Mouse (Mus musculus) kidney, embryonic 14.5 days (tissue): ENCODE measurements around the gene Txnip. TPM values are rescaled to one million over a fixed set of nuclear protein-coding genes. Genes with fewer than 3 reads are reported as not detected.

Source experiments
- ATAC-seq: fragments of 200-750 bp; cut with Nextera tagmentation; 2 replicates; pipeline ENCODE4 v1.8.0; 2017; ENCODE audit warnings: moderate number of reproducible peaks, mild to moderate bottlenecking, moderate TSS enrichment, moderate library complexity; ENCODE audit not compliant: low FRiP score, low TSS enrichment
- H3K27ac ChIP-seq: fragments of 300-500 bp; sonication (generic); 2 replicates; pipeline ENCODE4 v1.5.1; 2014; ENCODE audit warnings: low read depth, mild to moderate bottlenecking, low read length, moderate library complexity, mixed read lengths
- H3K27me3 ChIP-seq: fragments of 300-500 bp; sonication (generic); 2 replicates; pipeline ENCODE4 v1.6.1; 2014; ENCODE audit warnings: mild to moderate bottlenecking, low read length; ENCODE audit not compliant: control insufficient read depth, insufficient read depth
- H3K36me3 ChIP-seq: fragments of 300-500 bp; sonication (generic); 2 replicates; pipeline ENCODE4 v1.6.1; 2014; ENCODE audit warnings: low read length, mixed read lengths; ENCODE audit not compliant: control insufficient read depth, insufficient read depth
- H3K4me1 ChIP-seq: fragments of 300-500 bp; sonication (generic); 2 replicates; pipeline ENCODE4 v1.6.1; 2014; ENCODE audit warnings: low read length, mixed read lengths; ENCODE audit not compliant: control insufficient read depth, insufficient read depth
- H3K4me2 ChIP-seq: fragments of 300-500 bp; sonication (generic); replicated peaks from 2 replicates; pipeline ENCODE4 v1.6.1; 2014; ENCODE audit warnings: low read depth, mild to moderate bottlenecking, low read length
- H3K4me3 ChIP-seq: fragments of 300-500 bp; sonication (generic); 2 replicates; pipeline ENCODE4 v1.5.1; 2014; ENCODE audit warnings: mild to moderate bottlenecking, low read length
- H3K9ac ChIP-seq: fragments of 300-500 bp; sonication (generic); 2 replicates; pipeline ENCODE4 v1.6.1; 2014; ENCODE audit warnings: low read depth, mild to moderate bottlenecking, low read length, moderate library complexity
- H3K9me3 ChIP-seq: fragments of 300-500 bp; sonication (generic); 2 replicates; pipeline ENCODE4 v1.6.1; 2016; ENCODE audit warnings: low read length; ENCODE audit not compliant: control insufficient read depth
- WGBS: fragments of 180-500 bp; shearing (Covaris S2); extraction: QIAGEN DNeasy Blood & Tissue Kit; methylation state at CpG from one replicate; pipeline ENCODE4 v1.1.7; 2014; 5-methylcytosine and 5-hydroxymethylcytosine counted together
- polyA plus RNA-seq: library from polyadenylated mRNA; unstranded; fragments of >200 nt; fragmentation: Nextera tagmentation; extraction: Ambion mirVana; gene quantifications from 2 replicates; pipeline ENCODE4 v1.2.1, GENCODE M21; 2014

The Txnip gene
- polyA plus RNA-seq, 1 experiment from 2014 or later, result 148 TPM

DNA sequence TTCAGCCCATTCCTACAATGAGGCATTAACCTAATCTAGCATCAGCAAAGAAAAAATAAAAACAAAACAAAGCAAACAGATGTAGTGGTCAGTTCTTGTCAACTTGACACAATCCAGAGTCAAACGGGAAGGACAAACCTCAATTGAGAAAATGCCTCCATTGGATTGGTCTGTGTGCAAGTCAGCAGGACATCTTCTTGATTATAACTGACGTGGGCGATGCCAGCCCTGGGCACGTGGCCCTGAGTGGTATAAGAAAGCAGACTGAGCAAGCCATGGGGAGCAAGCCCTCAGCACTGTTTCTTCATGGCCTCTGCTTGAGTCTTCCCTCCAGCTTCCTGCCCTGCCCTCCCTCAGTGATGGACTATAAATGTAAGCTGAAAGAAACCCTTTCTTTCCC is 10.9 kb upstream of the Txnip start:
- Histone ChIP-seq H3K9me3 (no peaks in the 10 kb centered on the region), H3K36me3 (no peaks in the 10 kb centered on the region), H3K4me2 (no peak overlapping the region), H3K27me3 (no peaks in the 10 kb centered on the region), H3K9ac (no peak overlapping the region), H3K27ac (no peak overlapping the region), H3K4me1 (peaks cover 5% of the 10 kb centered on the region; the same call in 1 of the 2 replicates), H3K4me3 (no peak overlapping the region)
- ATAC-seq, result no peak
- 51% methylated on average over 4 of the region's 4 CpGs for WGBS

DNA sequence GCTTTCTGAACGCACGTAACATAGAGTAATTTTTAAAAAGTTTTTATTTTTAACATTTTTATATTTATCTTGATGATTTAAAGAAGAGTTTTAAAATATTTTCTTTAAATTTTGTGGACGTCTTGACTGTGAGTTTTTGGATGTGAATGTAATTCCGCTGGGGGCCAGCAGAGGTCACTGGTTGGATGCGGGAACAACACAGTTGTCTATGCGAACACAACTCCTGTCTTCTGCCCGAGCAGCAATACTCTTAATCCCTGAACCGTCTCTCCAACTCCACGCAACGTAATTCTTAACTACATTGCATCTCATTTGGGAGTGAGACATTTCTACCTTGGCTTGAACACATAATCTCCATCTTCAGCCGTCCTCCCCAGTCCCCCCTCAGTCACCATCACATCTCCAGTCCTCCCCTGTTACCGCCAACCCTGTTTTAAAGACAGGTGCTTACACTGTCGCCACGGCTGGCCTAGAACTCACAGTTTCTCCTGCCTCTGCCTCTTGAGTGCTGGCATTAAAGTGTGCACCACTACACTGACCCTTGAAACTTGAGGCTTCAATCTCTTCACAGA is 10.3 kb upstream of the Txnip start:
- no peak overlapping the region for H3K27ac ChIP-seq
- H3K9me3 ChIP-seq, result no peaks in the 10 kb centered on the region
- H3K36me3 ChIP-seq, result no peaks in the 10 kb centered on the region
- ATAC-seq, result peak; percentile 45
- no peak overlapping the region for H3K4me3 ChIP-seq
- H3K4me2 ChIP-seq, result no peak overlapping the region; the same call in 1 of the 2 replicates
- no peaks in the 10 kb centered on the region for H3K27me3 ChIP-seq
- H3K9ac ChIP-seq, result no peak overlapping the region
- H3K4me1 ChIP-seq, result peaks cover 5% of the 10 kb centered on the region; the same call in 1 of the 2 replicates
- 10% methylated on average over 14 of the region's 14 CpGs for WGBS

DNA sequence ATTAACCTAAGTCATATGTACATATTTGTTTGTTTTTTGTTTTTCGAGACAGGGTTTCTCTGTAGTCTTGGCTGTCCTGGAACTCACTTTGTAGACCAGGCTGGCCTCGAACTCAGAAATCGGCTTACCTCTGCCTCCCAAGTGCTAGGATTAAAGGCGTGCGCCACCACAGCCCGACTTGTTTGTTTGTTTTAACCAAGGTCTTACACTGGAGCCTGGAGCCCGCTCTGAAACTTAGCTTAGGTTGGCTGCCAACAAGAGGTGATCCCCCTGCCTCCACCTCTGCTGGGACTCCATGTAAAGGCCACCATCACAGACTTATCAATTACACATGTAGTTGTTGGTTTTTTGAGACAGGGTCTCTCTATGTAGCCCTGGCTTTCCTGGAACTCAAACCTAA is 8.9 kb upstream of the Txnip start:
- WGBS, result 85% methylated on average over 7 of the region's 7 CpGs
- Histone ChIP-seq H3K4me1 (peaks cover 5% of the 10 kb centered on the region; the same call in 1 of the 2 replicates), H3K27me3 (no peaks in the 10 kb centered on the region), H3K36me3 (no peaks in the 10 kb centered on the region), H3K9ac (no peak overlapping the region), H3K4me2 (no peak overlapping the region), H3K4me3 (no peak overlapping the region), H3K9me3 (no peaks in the 10 kb centered on the region), H3K27ac (no peak overlapping the region)
- no peak for ATAC-seq

DNA sequence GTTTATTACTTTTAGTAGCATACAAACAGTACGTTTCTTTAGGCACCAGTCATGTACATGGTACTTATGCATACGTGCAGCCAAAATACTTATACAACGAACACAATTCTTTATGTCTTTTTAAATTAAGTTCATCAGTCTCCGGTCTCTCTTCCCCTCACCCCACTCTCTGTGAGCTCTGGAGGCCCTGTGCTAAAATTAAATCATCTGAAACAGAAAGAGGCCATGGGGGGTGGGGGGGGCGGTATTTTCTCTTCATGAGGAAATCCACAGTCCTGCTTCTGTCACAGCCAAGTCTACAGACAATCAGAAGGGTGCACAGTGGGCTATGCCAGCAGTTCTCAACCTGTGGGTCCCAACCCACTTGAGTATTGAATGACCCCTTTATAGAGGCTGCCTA is 8.4 kb upstream of the Txnip start:
- Histone ChIP-seq H3K27ac (no peak overlapping the region), H3K4me2 (no peak overlapping the region), H3K4me3 (no peak overlapping the region), H3K27me3 (no peaks in the 10 kb centered on the region), H3K4me1 (peaks cover 5% of the 10 kb centered on the region; the same call in 1 of the 2 replicates), H3K9ac (no peak overlapping the region), H3K9me3 (no peaks in the 10 kb centered on the region), H3K36me3 (no peaks in the 10 kb centered on the region)
- 87% methylated on average over 5 of the region's 5 CpGs for WGBS
- ATAC-seq, result no peak

DNA sequence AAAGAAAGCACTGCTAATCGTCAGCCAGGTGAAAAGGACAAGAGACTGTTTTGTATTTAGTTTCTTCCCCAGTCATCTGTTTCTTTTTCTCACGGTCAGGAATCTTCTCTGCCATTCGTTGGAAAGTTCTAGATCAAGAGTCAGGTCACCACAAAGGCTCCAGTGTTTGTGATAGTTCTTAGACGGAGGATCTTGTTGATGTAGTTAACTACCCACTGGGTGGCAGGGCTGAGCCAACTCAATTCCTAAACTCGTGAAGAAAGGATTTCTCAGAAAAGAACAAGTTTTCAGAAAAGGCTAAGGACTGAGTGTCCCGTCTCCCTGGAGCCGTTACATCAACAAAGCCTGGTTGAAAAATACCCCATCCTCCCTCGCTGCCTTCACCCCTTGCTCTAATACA is 6.6 kb upstream of the Txnip start:
- no peak overlapping the region for H3K27ac ChIP-seq
- peaks cover 12% of the 10 kb centered on the region for H3K4me1 ChIP-seq
- 11% methylated on average over 8 of the region's 8 CpGs for WGBS
- ATAC-seq, result no peak
- H3K9me3 ChIP-seq, result no peaks in the 10 kb centered on the region
- no peak overlapping the region for H3K9ac ChIP-seq
- no peak overlapping the region for H3K4me3 ChIP-seq
- no peaks in the 10 kb centered on the region for H3K36me3 ChIP-seq
- no peak overlapping the region for H3K4me2 ChIP-seq
- no peaks in the 10 kb centered on the region for H3K27me3 ChIP-seq

DNA sequence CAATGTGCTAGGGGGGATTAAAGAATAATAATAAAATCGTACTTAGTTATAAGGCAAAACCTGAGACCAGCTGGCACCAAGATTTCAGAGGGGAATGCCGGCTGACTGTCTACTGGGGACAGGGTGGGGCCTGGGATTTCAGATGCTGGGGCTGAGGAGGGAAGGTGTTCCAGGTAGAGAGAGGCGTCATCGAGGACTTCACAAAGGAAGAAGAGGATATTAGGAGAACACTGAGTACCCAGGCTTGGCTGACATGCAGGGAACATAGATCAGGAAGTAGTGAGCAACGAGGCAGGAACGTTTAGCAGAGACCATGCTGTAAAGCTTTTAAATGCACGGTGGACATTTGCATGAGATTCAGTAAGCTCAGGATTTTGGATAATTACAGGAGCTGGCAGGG is 5.9 kb upstream of the Txnip start:
- H3K9ac ChIP-seq, result no peak overlapping the region
- no peaks in the 10 kb centered on the region for H3K9me3 ChIP-seq
- no peak overlapping the region for H3K27ac ChIP-seq
- WGBS, result 70% methylated on average over 7 of the region's 7 CpGs
- no peak overlapping the region for H3K4me3 ChIP-seq
- no peaks in the 10 kb centered on the region for H3K36me3 ChIP-seq
- H3K27me3 ChIP-seq, result no peaks in the 10 kb centered on the region
- peaks cover 19% of the 10 kb centered on the region for H3K4me1 ChIP-seq
- ATAC-seq, result no peak
- no peak overlapping the region for H3K4me2 ChIP-seq

DNA sequence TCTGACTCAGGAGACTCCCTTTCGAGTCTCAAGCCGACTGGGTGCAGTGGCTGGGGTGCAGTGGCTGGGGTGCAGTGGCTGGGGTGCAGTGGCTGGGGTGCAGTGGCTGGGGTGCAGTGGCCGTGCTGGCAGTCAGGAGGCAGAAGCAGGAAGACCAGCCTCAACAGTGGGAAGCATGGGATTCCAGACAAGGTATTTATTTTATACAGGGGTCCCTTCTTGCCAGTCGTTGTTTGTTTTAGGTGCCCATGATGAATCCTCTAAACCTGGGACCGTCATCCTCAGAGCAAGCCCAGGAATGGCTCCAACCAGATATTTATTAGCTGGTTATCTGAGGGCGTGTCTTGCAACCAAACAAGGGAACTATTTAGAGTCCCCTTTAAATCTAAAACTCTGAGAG is 4.2 kb upstream of the Txnip start:
- ATAC-seq, result no peak
- H3K4me3 ChIP-seq, result no peak overlapping the region
- WGBS, result 78% methylated on average over 6 of the region's 6 CpGs

DNA sequence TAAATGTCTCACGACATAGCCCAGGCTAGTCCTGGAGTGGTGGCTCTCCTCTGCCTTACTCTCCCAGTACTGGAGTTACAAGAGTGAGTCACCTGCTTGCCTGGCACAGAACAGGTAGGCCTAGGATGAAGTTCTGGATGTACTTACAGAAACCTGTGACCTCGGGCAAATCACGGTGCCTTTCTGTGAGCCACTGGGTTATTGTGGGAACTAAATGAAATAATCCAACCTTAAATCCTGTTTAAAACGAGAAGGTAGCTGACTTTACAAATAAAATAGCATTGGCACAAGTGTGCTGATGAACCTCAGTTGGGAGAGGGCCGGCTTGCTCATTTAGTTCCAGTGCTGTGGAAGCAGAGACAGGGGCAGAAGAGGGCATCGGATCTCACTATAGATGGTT is 3.5 kb upstream of the Txnip start:
- H3K4me1 ChIP-seq, result peaks cover 22% of the 10 kb centered on the region
- WGBS, result 84% methylated on average over 6 of the region's 6 CpGs
- no peaks in the 10 kb centered on the region for H3K9me3 ChIP-seq
- ATAC-seq, result no peak
- no peak overlapping the region for H3K27ac ChIP-seq
- H3K27me3 ChIP-seq, result no peaks in the 10 kb centered on the region
- H3K36me3 ChIP-seq, result peaks cover under 1% of the 10 kb centered on the region; the same call in 1 of the 2 replicates
- H3K9ac ChIP-seq, result no peak overlapping the region
- H3K4me3 ChIP-seq, result no peak overlapping the region
- no peak overlapping the region for H3K4me2 ChIP-seq

More for the DNA sequence above, 4.2 kb upstream of the Txnip start:
- no peak overlapping the region for H3K27ac ChIP-seq
- no peaks in the 10 kb centered on the region for H3K9me3 ChIP-seq
- H3K27me3 ChIP-seq, result no peaks in the 10 kb centered on the region
- H3K4me2 ChIP-seq, result no peak overlapping the region
- H3K36me3 ChIP-seq, result no peaks in the 10 kb centered on the region
- peaks cover 22% of the 10 kb centered on the region for H3K4me1 ChIP-seq
- no peak overlapping the region for H3K9ac ChIP-seq

DNA sequence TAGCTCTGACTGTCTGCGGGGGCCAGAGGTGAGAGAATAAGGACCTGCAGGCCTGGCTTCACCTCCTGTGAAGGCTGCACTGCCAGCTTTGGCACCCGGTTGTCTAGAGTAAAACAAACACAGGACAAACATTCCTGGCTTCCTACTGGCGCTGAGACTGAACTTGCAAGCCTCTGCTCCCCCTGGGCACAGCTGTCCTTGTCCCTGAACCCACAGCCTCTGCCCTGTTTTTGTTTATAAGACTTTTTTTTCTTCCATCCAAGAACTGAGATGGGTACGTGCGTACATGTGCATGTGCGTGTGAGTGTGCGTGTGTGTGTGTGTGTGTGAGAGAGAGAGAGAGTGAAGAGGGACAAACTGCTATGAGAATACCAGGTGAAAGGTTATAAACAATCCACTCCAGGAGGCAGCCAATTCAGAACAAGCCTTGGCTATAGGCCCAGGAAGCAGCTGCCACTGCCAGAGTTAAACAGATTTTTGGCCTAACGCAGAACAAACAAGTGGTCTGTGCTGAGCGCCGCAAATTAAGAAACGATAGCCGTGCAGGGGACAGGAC is 2.6 kb upstream of the Txnip start:
- no peak overlapping the region for H3K4me2 ChIP-seq
- H3K9ac ChIP-seq, result no peak overlapping the region
- H3K4me3 ChIP-seq, result no peak overlapping the region
- no peak for ATAC-seq
- H3K36me3 ChIP-seq, result peaks cover 9% of the 10 kb centered on the region
- H3K9me3 ChIP-seq, result no peaks in the 10 kb centered on the region
- peaks cover 31% of the 10 kb centered on the region for H3K4me1 ChIP-seq
- WGBS, result 45% methylated on average over 12 of the region's 12 CpGs
- peak overlapping the region; percentile 63; the same call in 1 of the 2 replicates for H3K27ac ChIP-seq
- H3K27me3 ChIP-seq, result no peaks in the 10 kb centered on the region
